Mouse (Mus musculus) hindbrain, embryonic 11.5 days (tissue): ENCODE data around the gene Osbpl2. TPM values are rescaled to one million over a fixed set of nuclear protein-coding genes. Genes with fewer than 3 reads are reported as not detected.

Source experiments
- ATAC-seq: fragments of 200-750 bp; cut with Nextera tagmentation; 2 replicates; pipeline ENCODE4 v1.8.0; 2017; ENCODE audit warnings: mild to moderate bottlenecking, moderate TSS enrichment, moderate library complexity; ENCODE audit not compliant: low FRiP score
- DNase-seq: peaks from one replicate; pipeline ENCODE4 v3.0.0-alpha.2; 2015; ENCODE audit warnings: low spot score
- H3K27ac ChIP-seq: fragments of 300-500 bp; sonication (generic); 2 replicates; pipeline ENCODE4 v1.5.1; 2014; ENCODE audit warnings: mild to moderate bottlenecking, low read depth, low read length
- H3K27me3 ChIP-seq: fragments of 300-500 bp; sonication (generic); 2 replicates; pipeline ENCODE4 v1.6.1; 2014; ENCODE audit warnings: mild to moderate bottlenecking, low read length, moderate library complexity, mixed read lengths; ENCODE audit not compliant: control insufficient read depth, insufficient read depth
- H3K36me3 ChIP-seq: fragments of 300-500 bp; sonication (generic); 2 replicates; pipeline ENCODE4 v1.6.1; 2014; ENCODE audit warnings: mild to moderate bottlenecking, low read length, moderate library complexity, mixed read lengths; ENCODE audit not compliant: control insufficient read depth, insufficient read depth
- H3K4me1 ChIP-seq: fragments of 300-500 bp; sonication (generic); replicated peaks from 2 replicates; pipeline ENCODE4 v1.6.1; 2014; ENCODE audit warnings: low read length, mixed read lengths; ENCODE audit not compliant: control insufficient read depth, insufficient read depth
- H3K4me2 ChIP-seq: fragments of 300-500 bp; sonication (generic); replicated peaks from 2 replicates; pipeline ENCODE4 v1.6.1; 2014; ENCODE audit warnings: mild to moderate bottlenecking, low read depth, low read length
- H3K4me3 ChIP-seq: fragments of 300-500 bp; sonication (generic); 2 replicates; pipeline ENCODE4 v1.5.1; 2014; ENCODE audit warnings: low read depth, low read length
- H3K9ac ChIP-seq: fragments of 300-500 bp; sonication (generic); 2 replicates; pipeline ENCODE4 v1.6.1; 2014; ENCODE audit warnings: low read depth, low read length
- H3K9me3 ChIP-seq: fragments of 300-500 bp; sonication (generic); 2 replicates; pipeline ENCODE4 v1.6.1; 2016; ENCODE audit warnings: low read length; ENCODE audit not compliant: control insufficient read depth
- WGBS: fragments of 180-500 bp; shearing (Covaris S2); extraction: QIAGEN DNeasy Blood & Tissue Kit; methylation state at CpG from one replicate; pipeline ENCODE4 v1.1.7; 2014; 5-methylcytosine and 5-hydroxymethylcytosine counted together
- polyA plus RNA-seq: library from polyadenylated mRNA; unstranded; fragments of >200 nt; fragmentation: Nextera tagmentation; extraction: Ambion mirVana; gene quantifications from 2 replicates; pipeline ENCODE4 v1.2.1, GENCODE M21; 2014

Osbpl2 gene
- 42.1 and 42.2 TPM in 2 replicates for polyA plus RNA-seq

DNA sequence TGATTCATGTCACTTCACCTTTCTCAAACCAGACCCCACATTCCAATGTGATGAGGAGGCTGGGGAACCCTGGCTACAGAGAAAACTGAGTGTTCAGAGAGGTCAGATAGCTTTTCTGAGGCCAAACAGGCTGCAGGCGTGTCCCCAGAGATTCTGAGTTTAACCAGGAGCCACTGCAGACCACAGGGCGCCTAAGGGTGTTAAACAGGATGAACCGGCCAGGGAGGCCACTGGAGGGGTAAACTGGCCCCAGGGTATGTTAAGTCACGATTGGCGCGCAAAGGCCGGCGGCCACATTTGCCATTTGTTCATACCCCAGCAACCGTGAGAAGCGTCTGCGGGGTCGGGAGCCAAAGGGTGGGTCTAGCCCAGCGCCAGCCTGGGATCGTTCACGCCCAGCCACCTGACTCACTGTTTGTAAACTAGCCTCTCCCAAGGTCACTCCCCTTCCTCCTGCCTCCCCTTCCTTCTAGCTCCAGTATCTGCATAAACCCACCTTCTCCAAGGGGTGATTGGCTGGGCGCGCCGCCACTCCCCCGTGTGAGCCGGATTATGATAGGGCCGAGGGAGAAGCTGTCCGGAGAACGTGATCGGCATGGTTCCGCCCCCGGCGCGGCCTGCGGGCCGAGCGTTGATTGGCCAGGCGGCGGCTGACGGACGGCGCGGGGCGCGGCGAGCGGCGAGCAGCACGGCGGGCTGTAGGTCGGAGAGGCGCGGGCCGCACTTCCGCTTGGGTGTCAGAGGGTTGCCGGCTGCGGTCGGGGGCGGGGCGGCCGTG, at the start of gene Osbpl2:
Gene Osbpl2, plus strand, starts transcription at position 646 of the 778 bp plus-strand sequence.
- peak within 1 kb of the TSS; percentile 95 for H3K4me2 ChIP-seq
- no peaks in the 10 kb centered on the region for H3K27me3 ChIP-seq
- H3K4me1 ChIP-seq: peaks cover 21% of the 10 kb centered on the region
- peak within 1 kb of the TSS; percentile 86 for H3K4me3 ChIP-seq
- ATAC-seq (peak; percentile 97), DNase-seq (peak; percentile 98)
- H3K9me3 ChIP-seq: no peaks in the 10 kb centered on the region
- peak within 1 kb of the TSS; percentile 95 for H3K27ac ChIP-seq
- H3K9ac ChIP-seq: peak within 1 kb of the TSS; percentile 81
- no peaks in the 10 kb centered on the region for H3K36me3 ChIP-seq
- WGBS: under 1% methylated on average over 43 of the region's 55 CpGs

DNA sequence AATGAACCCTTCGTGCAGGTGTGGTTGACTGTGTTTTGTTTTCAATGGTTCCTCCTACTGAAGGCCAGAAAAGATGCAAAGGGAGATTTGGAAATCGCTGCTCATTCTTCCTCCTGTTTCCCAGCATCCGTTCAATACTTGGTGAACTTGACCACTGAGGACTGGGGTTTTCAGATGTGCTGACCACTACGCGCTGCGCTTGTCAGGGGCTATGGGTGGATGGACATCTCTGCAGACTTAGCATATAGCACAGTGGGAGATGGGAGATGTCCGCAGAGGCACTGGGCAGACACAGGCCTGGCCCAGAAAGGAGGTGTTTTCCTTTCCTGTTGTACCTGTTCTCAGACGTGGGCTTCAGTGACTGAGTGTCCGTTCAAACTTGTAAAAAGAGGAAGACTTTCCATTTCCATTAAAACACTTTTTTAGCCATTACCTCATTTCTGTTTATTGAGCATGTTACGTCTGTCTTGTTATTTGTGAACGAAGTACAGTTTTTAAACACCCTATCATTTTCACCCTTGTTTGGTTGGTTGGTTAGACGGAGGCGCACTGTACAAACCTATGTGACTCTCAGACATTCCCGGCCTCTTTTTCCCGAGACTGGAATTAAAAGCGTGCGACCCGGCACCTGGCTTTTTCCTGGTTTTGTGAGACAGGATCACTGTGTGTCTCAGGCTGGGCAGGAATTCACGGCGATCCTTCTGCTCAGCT, 49.2 kb upstream of the Osbpl2 start:
- Histone ChIP-seq H3K4me1 (0 out of 2 replicates have a peak, but pooled peaks cover 3% of the 10 kb centered on the region), H3K27me3 (no peaks in the 10 kb centered on the region), H3K9ac (peak overlapping the region; percentile 85), H3K27ac (0 out of 2 replicates have a peak overlapping the region, but pooled peaks have one; percentile 62), H3K4me2 (peak overlapping the region; percentile 86), H3K4me3 (peak overlapping the region; percentile 69), H3K36me3 (no peaks in the 10 kb centered on the region), H3K9me3 (no peaks in the 10 kb centered on the region)
- ATAC-seq (peak; percentile 70), DNase-seq (no peak)
- WGBS: 37% methylated on average over 20 of the region's 20 CpGs

DNA sequence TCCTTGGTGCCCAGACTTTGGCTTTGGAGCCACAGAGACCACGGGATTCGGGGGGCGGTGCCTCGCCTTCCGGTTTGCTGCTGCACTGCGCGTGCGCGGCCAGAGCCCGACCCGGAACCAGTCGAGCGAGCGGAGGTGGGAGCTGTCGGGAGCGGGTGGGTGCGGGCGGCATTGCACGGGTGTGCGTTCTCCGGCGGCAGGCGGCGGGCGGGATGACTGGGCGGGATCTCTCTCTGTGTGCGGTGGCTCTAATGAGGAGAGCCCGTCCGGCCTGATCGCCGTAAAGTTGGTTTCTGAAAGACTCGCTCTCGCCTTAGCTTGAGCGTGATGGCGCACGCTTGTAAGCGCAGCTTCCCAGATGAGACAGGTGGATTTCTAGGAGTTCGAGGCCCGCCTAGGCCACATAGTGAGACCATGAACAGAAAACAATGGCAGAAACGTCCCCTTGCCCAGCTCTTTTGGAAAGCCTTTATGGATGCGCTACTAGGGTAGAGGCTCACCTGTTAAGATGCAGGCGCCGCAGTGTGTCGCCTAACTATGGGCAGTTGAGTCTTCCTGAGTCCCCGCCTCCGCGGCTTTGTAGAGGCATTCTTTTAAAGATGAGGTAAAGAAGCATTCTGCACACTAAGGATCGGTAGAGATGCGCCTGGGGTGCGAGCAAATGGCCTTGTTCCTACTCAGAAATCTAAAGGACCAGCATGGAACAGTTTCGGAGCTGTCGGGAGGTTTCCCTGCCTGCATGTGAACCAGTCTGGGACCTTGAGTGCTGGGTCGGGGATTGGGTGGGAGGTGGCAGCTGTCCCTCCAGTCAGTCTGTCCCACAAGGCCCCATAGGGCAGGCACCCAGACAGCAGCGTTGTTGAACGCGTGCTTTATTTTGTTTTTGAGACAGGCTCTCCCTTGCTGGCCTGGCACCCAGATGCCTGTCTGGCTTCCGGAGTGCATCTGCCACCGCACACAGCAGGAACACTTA, 48.3 kb upstream of the Osbpl2 start, which contains the start of gene Mtg2:
Gene Mtg2, plus strand, starts transcription at position 108 of the 973 bp plus-strand sequence.
- peak; percentile 96 for ATAC-seq

DNA sequence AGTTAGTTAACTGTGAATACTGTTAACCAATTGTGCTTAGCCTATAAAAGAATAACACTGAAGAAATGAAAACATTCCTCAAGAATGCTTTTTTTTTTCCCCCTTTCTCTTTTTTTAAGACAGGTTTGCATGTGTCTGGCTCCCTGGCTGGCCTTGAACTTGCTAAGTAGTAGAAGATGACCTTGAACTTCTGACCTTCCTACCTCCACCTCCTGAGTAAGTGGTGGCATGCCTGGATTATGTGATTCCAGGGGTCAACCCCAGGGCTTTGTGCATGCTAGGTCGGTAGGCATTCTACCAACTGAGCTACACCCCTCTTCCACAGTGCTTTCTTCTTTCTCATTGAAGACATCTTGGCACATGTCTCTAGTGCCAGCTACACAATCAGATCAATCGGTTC, 47.4 kb upstream of the Osbpl2 start:
- Histone ChIP-seq H3K4me3 (no peak overlapping the region), H3K27me3 (no peaks in the 10 kb centered on the region), H3K9ac (no peak overlapping the region), H3K36me3 (no peaks in the 10 kb centered on the region), H3K4me1 (0 out of 2 replicates have a peak, but pooled peaks cover 3% of the 10 kb centered on the region), H3K27ac (no peak overlapping the region), H3K4me2 (no peak overlapping the region), H3K9me3 (no peaks in the 10 kb centered on the region)
- ATAC-seq (no peak), DNase-seq (no peak)
- 93% methylated on average over 2 of the region's 2 CpGs for WGBS

More for the DNA sequence above, 48.3 kb upstream of the Osbpl2 start, which contains the start of gene Mtg2:
- Histone ChIP-seq H3K36me3 (no peaks in the 10 kb centered on the region), H3K9me3 (no peaks in the 10 kb centered on the region), H3K27ac (peak within 1 kb of the TSS; percentile 62), H3K4me2 (peak within 1 kb of the TSS; percentile 86), H3K9ac (peak within 1 kb of the TSS; percentile 85), H3K4me3 (peak within 1 kb of the TSS; percentile 69), H3K27me3 (no peaks in the 10 kb centered on the region), H3K4me1 (0 out of 2 replicates have a peak, but pooled peaks cover 3% of the 10 kb centered on the region)
- WGBS: 7% methylated on average over 53 of the region's 58 CpGs
- DNase-seq: peak; percentile 94

DNA sequence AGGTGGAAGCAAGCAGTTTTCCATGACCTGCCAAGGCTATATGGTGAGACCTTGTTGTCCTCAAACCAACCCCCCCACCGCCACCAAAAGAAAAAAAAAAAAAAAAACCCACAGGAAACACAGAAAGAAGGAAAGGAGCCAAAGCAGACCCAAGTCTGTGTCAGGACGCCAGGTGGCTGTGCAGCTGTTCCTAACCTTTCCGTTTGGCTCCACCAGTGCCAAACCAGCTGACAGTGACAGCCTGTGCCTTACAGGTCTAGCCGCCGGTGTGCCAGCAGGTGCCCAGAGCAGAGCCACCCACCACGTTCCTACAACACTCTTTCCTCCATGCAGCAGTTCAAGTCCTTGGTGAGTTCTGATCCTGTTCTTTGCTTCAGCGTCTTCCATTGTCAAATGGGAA, 46.2 kb upstream of the Osbpl2 start:
- H3K9ac ChIP-seq: no peak overlapping the region
- H3K4me2 ChIP-seq: no peak overlapping the region
- no peaks in the 10 kb centered on the region for H3K27me3 ChIP-seq
- no peak overlapping the region for H3K4me3 ChIP-seq
- 0 out of 2 replicates have a peak, but pooled peaks cover 3% of the 10 kb centered on the region for H3K4me1 ChIP-seq
- DNase-seq (no peak), ATAC-seq (no peak)
- H3K9me3 ChIP-seq: no peaks in the 10 kb centered on the region
- no peak overlapping the region for H3K27ac ChIP-seq
- no peaks in the 10 kb centered on the region for H3K36me3 ChIP-seq
- 90% methylated on average over 7 of the region's 7 CpGs for WGBS

DNA sequence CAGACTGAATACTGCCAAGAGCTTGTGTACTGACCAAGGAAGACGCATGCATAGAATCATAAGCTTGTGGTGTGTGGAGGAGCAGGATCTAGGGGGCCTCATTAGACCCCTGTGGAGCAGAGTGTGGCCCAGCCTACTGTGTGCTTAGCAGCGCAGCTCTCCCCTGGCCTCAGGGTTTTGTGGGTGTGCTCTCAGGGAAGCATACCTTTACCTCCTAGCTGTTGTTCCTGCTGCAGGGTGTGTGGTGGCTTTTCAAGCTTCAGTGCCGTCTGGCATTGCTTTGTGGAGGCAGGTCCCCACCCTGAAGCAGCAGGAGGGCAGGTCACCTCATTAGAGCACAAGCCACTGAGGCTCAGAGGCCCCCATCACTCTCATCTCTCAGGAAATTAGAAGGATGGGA, 41.5 kb upstream of the Osbpl2 start:
- Histone ChIP-seq H3K4me3 (no peak overlapping the region), H3K4me2 (no peak overlapping the region), H3K36me3 (no peaks in the 10 kb centered on the region), H3K27me3 (no peaks in the 10 kb centered on the region), H3K27ac (no peak overlapping the region), H3K9ac (no peak overlapping the region), H3K9me3 (no peaks in the 10 kb centered on the region), H3K4me1 (no peaks in the 10 kb centered on the region)
- DNase-seq: no peak
- ATAC-seq: no peak
- 68% methylated on average over 3 of the region's 3 CpGs for WGBS

DNA sequence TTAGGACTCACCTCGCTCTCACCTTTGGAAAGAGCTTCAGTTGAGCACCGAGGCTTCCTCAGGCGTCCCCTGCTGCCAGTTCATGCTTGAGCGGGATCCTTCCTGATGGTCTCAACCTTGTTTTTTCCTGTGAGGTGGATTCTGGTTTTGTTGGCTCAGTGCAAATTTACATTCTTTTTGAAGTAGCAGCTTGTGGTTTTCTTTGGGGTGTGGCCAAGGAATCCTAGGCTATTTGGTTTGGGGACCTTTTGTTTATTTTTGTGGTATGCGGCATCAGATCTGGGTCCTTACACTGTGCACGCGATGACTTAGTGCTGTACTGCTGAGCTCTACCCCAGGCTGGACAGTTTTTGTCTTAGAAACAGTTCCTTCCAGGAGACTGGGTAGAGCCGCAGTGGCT, 38.4 kb upstream of the Osbpl2 start:
- H3K4me3 ChIP-seq: no peak overlapping the region
- H3K9ac ChIP-seq: no peak overlapping the region
- DNase-seq: no peak
- peaks cover 2% of the 10 kb centered on the region; the same call in 1 of the 2 replicates for H3K36me3 ChIP-seq
- no peaks in the 10 kb centered on the region for H3K4me1 ChIP-seq
- H3K27me3 ChIP-seq: no peaks in the 10 kb centered on the region
- no peak for ATAC-seq
- H3K4me2 ChIP-seq: no peak overlapping the region
- H3K9me3 ChIP-seq: no peaks in the 10 kb centered on the region
- 89% methylated on average over 8 of the region's 8 CpGs for WGBS
- H3K27ac ChIP-seq: no peak overlapping the region

DNA sequence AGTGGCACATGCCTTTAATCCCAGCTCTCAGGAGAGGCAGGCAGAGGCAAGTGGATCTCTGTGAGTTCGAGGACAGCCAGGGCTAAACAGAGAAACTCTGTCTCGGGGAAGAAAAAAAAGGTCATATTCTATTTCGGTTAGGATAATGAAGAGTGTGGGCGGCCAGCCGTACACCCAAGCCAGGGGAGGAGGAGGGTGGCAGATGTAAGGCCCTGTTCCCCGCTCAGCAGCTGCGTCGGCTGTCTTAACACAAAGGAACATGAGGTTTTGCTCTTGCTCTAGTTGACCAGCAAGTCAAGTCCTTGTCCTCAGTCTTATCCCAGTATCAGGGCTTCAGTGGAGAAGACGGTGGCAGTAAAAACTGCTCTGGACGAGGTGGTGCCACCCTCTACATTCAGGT, 36.0 kb upstream of the Osbpl2 start:
- peaks cover 2% of the 10 kb centered on the region; the same call in 1 of the 2 replicates for H3K36me3 ChIP-seq
- H3K4me2 ChIP-seq: no peak overlapping the region
- ATAC-seq (no peak), DNase-seq (no peak)
- H3K27ac ChIP-seq: no peak overlapping the region
- H3K4me3 ChIP-seq: no peak overlapping the region
- no peak overlapping the region for H3K9ac ChIP-seq
- 94% methylated on average over 10 of the region's 10 CpGs for WGBS
- H3K27me3 ChIP-seq: no peaks in the 10 kb centered on the region
- H3K4me1 ChIP-seq: no peaks in the 10 kb centered on the region
- H3K9me3 ChIP-seq: no peaks in the 10 kb centered on the region
